Mouse (Mus musculus) v-Abl transformed pro-B cells (cell line): ENCODE measurements at regions not wholly inside any gene's neighbourhood (a gene's known extent, or its start where the extent isn't known, plus 50 kb on each side); places are given as distances from the start of the nearest gene placed in this dataset.

Source experiments
- in situ Hi-C, 2 experiments: fragments of 400-800 bp; cut with MboI; formaldehyde crosslinking; loops; one replicate each; pipeline ENCODE4 v1.15.1; 2025; ENCODE audit not compliant: unreplicated experiment in 2 of 2

GRCm38 (mm10) chr1:159034952-159035351 lies 54.7 kb upstream of the Pappa2 start:
- in situ Hi-C loops = no loop called here

GRCm38 (mm10) chr1:159036371-159036770 lies 56.1 kb upstream of the Pappa2 start:
- in situ Hi-C loops = no loop called here

- in situ Hi-C loops = no loop called here
Observed at GRCm38 (mm10) chr1:159045870-159046385, 65.6 kb upstream of the Pappa2 start.

- in situ Hi-C loops = no loop called here
Observed at GRCm38 (mm10) chr1:159065024-159065423, 84.7 kb upstream of the Pappa2 start.

GRCm38 (mm10) chr1:159099205-159099604 lies 118.9 kb upstream of the Pappa2 start:
- in situ Hi-C loops = no loop called here

- in situ Hi-C loops = no loop called here
Observed at GRCm38 (mm10) chr1:159122201-159122600, 109.9 kb upstream of the Cop1 start.

- in situ Hi-C loops = no loop called here
Observed at GRCm38 (mm10) chr1:159124874-159125273, 107.2 kb upstream of the Cop1 start.

GRCm38 (mm10) chr1:159135301-159135700 lies 96.8 kb upstream of the Cop1 start:
- in situ Hi-C loops = loop anchor here in 1 of 2 experiments (10.0 kb wide), 1 partner anchor 1580 kb away; no protein-coding TSS in a partner anchor

GRCm38 (mm10) chr1:159147788-159148497 lies 84.2 kb upstream of the Cop1 start:
- in situ Hi-C loops = no loop called here

- in situ Hi-C loops = no loop called here
Observed at GRCm38 (mm10) chr1:159148498-159149187, 83.5 kb upstream of the Cop1 start.

- in situ Hi-C loops = no loop called here
Observed at GRCm38 (mm10) chr1:159149207-159149606, 82.9 kb upstream of the Cop1 start.

GRCm38 (mm10) chr1:159149721-159150120 lies 82.4 kb upstream of the Cop1 start:
- in situ Hi-C loops = no loop called here

GRCm38 (mm10) chr1:159150351-159150750 lies 81.8 kb upstream of the Cop1 start:
- in situ Hi-C loops = no loop called here

- in situ Hi-C loops = no loop called here
Observed at GRCm38 (mm10) chr1:159156428-159156827, 75.7 kb upstream of the Cop1 start.

- in situ Hi-C loops = no loop called here
Observed at GRCm38 (mm10) chr1:159160035-159160960, 71.8 kb upstream of the Cop1 start.

GRCm38 (mm10) chr1:159163113-159163885 lies 68.8 kb upstream of the Cop1 start:
- in situ Hi-C loops = no loop called here

- in situ Hi-C loops = no loop called here
Observed at GRCm38 (mm10) chr1:159182031-159182430, 50.1 kb upstream of the Cop1 start.
